Mouse (Mus musculus) limb, embryonic 10.5 days (tissue): ENCODE data around the gene Cnksr3. TPM values are rescaled to one million over a fixed set of nuclear protein-coding genes. Genes with fewer than 3 reads are reported as not detected.

Experiments
- DNase-seq: peaks from one replicate; pipeline ENCODE4 v3.0.0-alpha.2; 2017; ENCODE audit warnings: low spot score
- H3K27ac ChIP-seq: fragments of 300-500 bp; sonication (generic); 2 replicates; pipeline ENCODE4 v1.5.1; 2016; ENCODE audit warnings: mild to moderate bottlenecking
- H3K27me3 ChIP-seq: fragments of 300-500 bp; sonication (generic); 2 replicates; pipeline ENCODE4 v1.6.1; 2016; ENCODE audit warnings: low read depth, mild to moderate bottlenecking; ENCODE audit not compliant: poor library complexity, severe bottlenecking
- H3K36me3 ChIP-seq: fragments of 300-500 bp; sonication (generic); 2 replicates; pipeline ENCODE4 v1.6.1; 2016; ENCODE audit warnings: mild to moderate bottlenecking, moderate library complexity
- H3K4me1 ChIP-seq: fragments of 300-500 bp; sonication (generic); 2 replicates; pipeline ENCODE4 v1.6.1; 2016
- H3K4me3 ChIP-seq: fragments of 300-500 bp; sonication (generic); 2 replicates; pipeline ENCODE4 v1.5.1; 2016; ENCODE audit warnings: mild to moderate bottlenecking, moderate library complexity
- H3K9me3 ChIP-seq: fragments of 300-500 bp; sonication (generic); replicated peaks from 2 replicates; pipeline ENCODE4 v1.6.1; 2016; ENCODE audit warnings: mild to moderate bottlenecking
- WGBS: fragments of 180-500 bp; shearing (Covaris S2); methylation state at CpG from one replicate; pipeline ENCODE4 v1.1.7; 2016; 5-methylcytosine and 5-hydroxymethylcytosine counted together
- polyA plus RNA-seq: library from polyadenylated mRNA; unstranded; fragments of >200 nt; fragmentation: Nextera tagmentation; extraction: Ambion mirVana; gene quantifications from 2 replicates; pipeline ENCODE4 v1.2.1, GENCODE M21; 2016

Cnksr3 gene
- polyA plus RNA-seq, result 9.6 and 11.4 TPM in 2 replicates

DNA sequence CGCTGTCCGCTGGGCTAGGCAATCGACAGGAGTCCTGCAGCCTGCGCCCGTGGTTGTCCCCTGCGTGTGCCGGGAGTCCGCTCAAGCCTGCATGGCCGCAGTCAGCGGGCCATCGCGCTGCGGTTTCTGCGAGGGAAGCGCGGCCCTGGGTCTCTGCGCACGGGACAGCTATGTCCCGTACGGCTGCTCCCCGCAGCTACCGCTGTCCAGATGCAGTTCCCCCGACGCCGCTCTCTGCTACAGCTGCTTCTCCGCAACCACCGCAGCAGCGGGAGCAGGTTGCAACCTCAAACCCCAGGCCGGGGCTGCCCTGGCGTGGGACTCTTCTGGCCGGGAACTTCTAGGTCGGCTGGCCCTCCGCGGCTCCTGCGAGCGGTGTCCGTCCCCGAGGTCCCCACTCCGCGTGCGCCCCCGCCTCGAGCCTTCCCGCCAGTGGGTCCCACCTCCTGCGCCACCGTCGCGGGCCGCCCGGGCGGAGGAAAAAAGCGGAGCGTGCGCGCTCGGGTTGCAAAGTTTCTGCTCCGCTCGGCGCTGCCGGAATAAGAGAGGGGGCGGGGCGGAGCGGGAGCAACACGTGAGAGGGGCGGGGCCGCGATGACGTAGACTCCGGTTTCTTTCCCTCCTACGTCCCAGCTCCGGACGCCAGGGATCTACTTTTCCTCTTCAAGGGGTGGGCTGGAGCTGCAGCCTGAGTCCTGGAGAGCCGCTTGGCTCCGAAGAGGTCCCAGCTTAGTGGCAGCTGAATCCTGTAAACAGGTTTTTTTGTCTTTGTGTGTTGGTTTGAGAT lies at the start of gene Cnksr3:
Cnksr3 (minus strand) TSS at position 542 of the 787 bp plus-strand sequence.
- H3K4me1 ChIP-seq, result peaks cover 45% of the 10 kb centered on the region
- peak within 1 kb of the TSS; percentile 84 for H3K4me3 ChIP-seq
- under 1% methylated on average over 74 of the region's 74 CpGs for WGBS
- H3K27me3 ChIP-seq, result no peaks in the 10 kb centered on the region
- H3K9me3 ChIP-seq, result no peaks in the 10 kb centered on the region
- DNase-seq, result peak; percentile 97
- H3K36me3 ChIP-seq, result 0 out of 2 replicates have a peak, but pooled peaks cover 12% of the 10 kb centered on the region
- H3K27ac ChIP-seq, result peak within 1 kb of the TSS; percentile 92

GRCm38 (mm10) chr10:7260166-7261108 lies 48.4 kb upstream of the Cnksr3 start:
- 37% methylated on average over 10 of the region's 10 CpGs for WGBS

DNA sequence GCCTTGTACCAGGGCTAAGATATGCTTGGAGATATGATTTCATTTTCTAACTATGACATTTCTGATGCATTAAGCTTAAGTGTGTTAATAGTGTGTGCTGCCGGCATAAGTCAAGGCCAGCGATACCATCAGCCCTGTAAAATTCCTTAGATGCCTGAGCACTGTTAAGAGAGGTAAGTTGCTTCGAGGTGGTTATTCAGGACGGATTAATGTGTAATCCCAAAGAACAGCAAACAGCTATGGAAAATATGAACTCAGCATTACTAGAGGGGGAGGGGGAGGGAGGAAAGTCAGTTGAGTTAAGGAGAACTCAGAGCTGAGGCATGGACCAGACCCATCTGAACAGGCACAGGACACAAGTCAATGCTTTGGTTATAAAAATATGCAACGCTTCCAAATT lies 46.6 kb upstream of the Cnksr3 start:
- no peaks in the 10 kb centered on the region for H3K9me3 ChIP-seq
- no peak for DNase-seq
- no peak overlapping the region for H3K4me3 ChIP-seq
- H3K27me3 ChIP-seq, result no peaks in the 10 kb centered on the region
- H3K36me3 ChIP-seq, result no peaks in the 10 kb centered on the region
- peaks cover 8% of the 10 kb centered on the region for H3K4me1 ChIP-seq
- WGBS, result 86% methylated on average over 5 of the region's 5 CpGs
- H3K27ac ChIP-seq, result no peak overlapping the region

More at GRCm38 (mm10) chr10:7260166-7261108, 48.4 kb upstream of the Cnksr3 start:
- no peak for DNase-seq
- H3K27ac ChIP-seq, result no peak overlapping the region
- peaks cover 8% of the 10 kb centered on the region for H3K4me1 ChIP-seq
- no peak overlapping the region for H3K4me3 ChIP-seq
- H3K27me3 ChIP-seq, result no peaks in the 10 kb centered on the region
- no peaks in the 10 kb centered on the region for H3K36me3 ChIP-seq
- H3K9me3 ChIP-seq, result no peaks in the 10 kb centered on the region

- H3K4me1 ChIP-seq, result no peaks in the 10 kb centered on the region
- no peaks in the 10 kb centered on the region for H3K27me3 ChIP-seq
- DNase-seq, result no peak
- no peak overlapping the region for H3K27ac ChIP-seq
- H3K36me3 ChIP-seq, result no peaks in the 10 kb centered on the region
- H3K4me3 ChIP-seq, result no peak overlapping the region
- WGBS, result 73% methylated on average over 2 of the region's 2 CpGs
- no peaks in the 10 kb centered on the region for H3K9me3 ChIP-seq
These were observed 38.4 kb upstream of the Cnksr3 start for GRCm38 (mm10) chr10:7250455-7250854.

- Histone ChIP-seq H3K27me3 (no peaks in the 10 kb centered on the region), H3K4me1 (peaks cover 18% of the 10 kb centered on the region), H3K9me3 (no peaks in the 10 kb centered on the region), H3K4me3 (no peak overlapping the region), H3K36me3 (no peaks in the 10 kb centered on the region), H3K27ac (no peak overlapping the region)
- DNase-seq, result no peak
- 26% methylated on average over 3 of the region's 5 CpGs for WGBS
These were observed 22.6 kb upstream of the Cnksr3 start for GRCm38 (mm10) chr10:7234601-7235000.

- no peaks in the 10 kb centered on the region for H3K9me3 ChIP-seq
- H3K27me3 ChIP-seq, result no peaks in the 10 kb centered on the region
- DNase-seq, result no peak
- no peaks in the 10 kb centered on the region for H3K36me3 ChIP-seq
- WGBS, result 81% methylated on average over 3 of the region's 3 CpGs
- no peak overlapping the region for H3K27ac ChIP-seq
- H3K4me3 ChIP-seq, result no peak overlapping the region
- H3K4me1 ChIP-seq, result peaks cover 18% of the 10 kb centered on the region
These were observed 5.6 kb upstream of the Cnksr3 start for GRCm38 (mm10) chr10:7217551-7218127.

GRCm38 (mm10) chr10:7214718-7215117 lies 2.7 kb upstream of the Cnksr3 start:
- no peak overlapping the region for H3K27ac ChIP-seq
- no peak overlapping the region for H3K4me3 ChIP-seq
- H3K27me3 ChIP-seq, result no peaks in the 10 kb centered on the region
- H3K4me1 ChIP-seq, result peaks cover 35% of the 10 kb centered on the region
- no peaks in the 10 kb centered on the region for H3K36me3 ChIP-seq
- WGBS, result 79% methylated on average over 4 of the region's 4 CpGs
- DNase-seq, result no peak
- no peaks in the 10 kb centered on the region for H3K9me3 ChIP-seq

- no peaks in the 10 kb centered on the region for H3K9me3 ChIP-seq
- WGBS, result 32% methylated on average over 10 of the region's 10 CpGs
- H3K27me3 ChIP-seq, result no peaks in the 10 kb centered on the region
- DNase-seq, result no peak
- no peak overlapping the region for H3K27ac ChIP-seq
- H3K4me1 ChIP-seq, result peaks cover 44% of the 10 kb centered on the region
- 0 out of 2 replicates have a peak, but pooled peaks cover 8% of the 10 kb centered on the region for H3K36me3 ChIP-seq
- H3K4me3 ChIP-seq, result peak overlapping the region; percentile 84
These were observed 1.1 kb upstream of the Cnksr3 start for GRCm38 (mm10) chr10:7213066-7213630.

DNA sequence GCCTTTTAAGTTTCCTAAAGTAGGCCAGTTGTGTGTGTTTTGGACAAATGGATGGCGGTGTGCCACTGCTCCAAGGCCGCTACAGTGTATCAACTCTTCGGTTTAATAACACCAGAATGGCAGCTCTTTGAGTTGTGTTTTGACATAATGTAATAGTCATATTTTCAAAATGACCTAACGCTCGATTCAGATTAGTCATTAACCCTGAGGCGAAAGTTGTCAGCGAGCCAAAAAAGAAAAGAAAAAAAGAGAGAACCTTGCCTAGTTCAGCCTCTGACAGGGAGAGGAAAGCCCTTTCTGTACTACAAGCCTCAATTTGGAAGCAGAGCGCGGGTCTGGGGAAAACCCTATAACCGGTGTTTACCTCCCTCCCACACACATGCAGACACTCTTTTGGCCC lies 500 bp upstream of the Cnksr3 start:
- Histone ChIP-seq H3K27me3 (no peaks in the 10 kb centered on the region), H3K9me3 (no peaks in the 10 kb centered on the region), H3K4me3 (peak overlapping the region; percentile 84), H3K4me1 (peaks cover 41% of the 10 kb centered on the region), H3K36me3 (0 out of 2 replicates have a peak, but pooled peaks cover 12% of the 10 kb centered on the region), H3K27ac (peak overlapping the region; percentile 92)
- WGBS, result 21% methylated on average over 10 of the region's 10 CpGs
- DNase-seq, result no peak

- H3K4me3 ChIP-seq, result peak overlapping the region; percentile 84
- peak overlapping the region; percentile 92 for H3K27ac ChIP-seq
- no peaks in the 10 kb centered on the region for H3K9me3 ChIP-seq
- 0 out of 2 replicates have a peak, but pooled peaks cover 12% of the 10 kb centered on the region for H3K36me3 ChIP-seq
- H3K27me3 ChIP-seq, result no peaks in the 10 kb centered on the region
- under 1% methylated on average over 41 of the region's 41 CpGs for WGBS
- DNase-seq, result peak; percentile 86
- peaks cover 48% of the 10 kb centered on the region for H3K4me1 ChIP-seq
These were observed 894 bp downstream of the Cnksr3 start for GRCm38 (mm10) chr10:7210991-7211695.

GRCm38 (mm10) chr10:7209691-7210455 lies 2.2 kb downstream of the Cnksr3 start:
- H3K4me1 ChIP-seq, result peaks cover 48% of the 10 kb centered on the region

More at GRCm38 (mm10) chr10:7209691-7210455, 2.2 kb downstream of the Cnksr3 start:
- Histone ChIP-seq H3K9me3 (no peaks in the 10 kb centered on the region), H3K4me3 (peak overlapping the region; percentile 84), H3K27me3 (no peaks in the 10 kb centered on the region), H3K27ac (peak overlapping the region; percentile 92; the same call in 1 of the 2 replicates), H3K36me3 (0 out of 2 replicates have a peak, but pooled peaks cover 12% of the 10 kb centered on the region)
- 67% methylated on average over 5 of the region's 5 CpGs for WGBS
- no peak for DNase-seq
